Mouse (Mus musculus): Measurements from ENCODE around the gene Aktip. TPM values are rescaled to one million over a fixed set of nuclear protein-coding genes. Genes with fewer than 3 reads are reported as not detected.

The Aktip gene
- 118 and 125 TPM in 2 replicates for polyA plus RNA-seq (2015; fragmentation: Nextera tagmentation; extraction: Ambion mirVana)

DNA sequence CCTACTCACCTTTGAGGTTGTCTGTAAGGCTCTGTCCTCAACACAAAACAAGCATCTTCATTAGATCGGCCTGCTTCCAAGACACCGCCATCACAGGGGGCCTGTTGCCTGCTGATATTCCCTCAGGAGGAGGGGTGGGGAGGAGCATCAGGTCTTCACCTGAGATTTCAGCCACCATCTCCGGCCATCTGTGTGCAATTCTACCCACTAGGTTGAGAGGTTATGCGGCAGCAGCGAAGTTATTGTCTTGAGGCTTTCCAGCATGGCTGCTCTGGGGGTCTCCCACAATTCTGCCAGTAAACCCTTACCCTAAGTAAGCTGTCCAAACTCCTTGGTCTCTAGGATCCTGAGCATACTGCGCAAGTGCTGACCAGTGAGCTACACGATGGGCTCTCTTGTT, at the start of gene Aktip:
TSS of gene Aktip (minus strand) at position 101 of the 400 bp plus-strand sequence.
- no peak for ATAC-seq (ENCODE audit: low FRiP score)
- no peaks in the 10 kb centered on the region for H3K4me1 ChIP-seq (replicated peaks)
- H3K27ac ChIP-seq, result no peak within 1 kb of the TSS
- WGBS, result 94% methylated on average over 7 of the region's 7 CpGs
- H3K27me3 ChIP-seq, result 0 out of 2 replicates have a peak, but pooled peaks cover 9% of the 10 kb centered on the region
- H3K9me3 ChIP-seq, result no peaks in the 10 kb centered on the region
- H3K36me3 ChIP-seq, result no peaks in the 10 kb centered on the region
- no peak within 1 kb of the TSS for H3K4me2 ChIP-seq
- no peak within 1 kb of the TSS for H3K4me3 ChIP-seq
- H3K9ac ChIP-seq, result no peak within 1 kb of the TSS

DNA sequence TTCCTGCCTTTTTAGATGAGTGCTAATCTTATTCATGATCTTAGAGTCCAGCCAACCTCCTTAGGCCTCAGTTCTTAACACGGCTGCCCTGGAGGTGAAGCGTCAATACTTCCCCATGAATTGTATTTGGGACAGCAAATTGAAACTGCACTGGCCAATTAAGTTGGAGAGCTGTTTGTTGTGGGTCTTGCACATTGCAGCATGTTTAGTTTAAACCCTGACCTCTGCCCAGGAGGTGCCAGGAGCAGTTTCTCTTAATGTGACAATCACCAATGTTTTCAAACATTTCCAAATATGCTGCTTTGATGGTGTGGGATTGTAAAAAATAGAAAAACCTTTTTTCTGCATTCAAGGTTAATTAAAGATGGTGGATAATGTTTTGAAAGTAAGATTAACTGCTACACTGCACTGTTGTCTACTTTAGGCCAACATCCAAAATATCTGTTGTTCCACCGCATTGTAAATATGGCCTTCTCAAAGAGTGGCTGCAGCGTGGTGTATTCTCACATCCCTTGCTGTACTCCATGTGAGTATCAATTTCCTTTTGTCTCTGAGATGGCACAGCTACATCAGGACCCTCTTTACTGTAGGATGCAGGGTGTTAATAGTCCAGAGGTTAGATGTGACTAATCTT, 46.2 kb upstream of the Aktip start:
- Histone ChIP-seq H3K9ac (no peak overlapping the region), H3K4me3 (no peak overlapping the region), H3K4me1 (replicated peaks) (no peaks in the 10 kb centered on the region), H3K36me3 (peaks cover 9% of the 10 kb centered on the region), H3K27me3 (no peaks in the 10 kb centered on the region), H3K4me2 (no peak overlapping the region), H3K9me3 (no peaks in the 10 kb centered on the region), H3K27ac (no peak overlapping the region)
- ATAC-seq (ENCODE audit: low FRiP score), result no peak
- WGBS, result 76% methylated on average over 4 of the region's 4 CpGs

DNA sequence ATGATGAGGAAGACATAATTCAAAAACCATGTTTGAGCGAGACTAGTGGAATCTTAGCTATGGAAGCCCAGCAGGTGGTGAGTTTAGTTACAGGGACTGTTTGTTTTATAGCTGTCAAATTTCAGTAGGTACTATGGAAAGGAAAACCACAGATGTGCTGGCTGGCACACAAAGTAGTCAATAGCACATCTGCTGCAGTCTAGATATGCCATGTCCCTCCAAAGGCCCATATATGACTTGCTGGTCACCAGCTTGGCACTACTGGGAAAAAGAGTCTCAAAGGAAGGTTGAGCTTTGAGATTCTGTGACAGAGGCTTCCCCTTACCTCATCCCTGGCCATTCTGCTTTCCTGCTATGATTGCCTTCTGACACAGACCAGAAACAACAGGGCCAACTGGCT, 42.9 kb upstream of the Aktip start:
- H3K4me2 ChIP-seq, result no peak overlapping the region
- no peak for ATAC-seq (ENCODE audit: low FRiP score)
- 74% methylated on average over 1 of the region's 1 CpGs for WGBS

GRCm38 (mm10) chr8:91241873-91242519, 42.2 kb upstream of the Aktip start:
- H3K4me2 ChIP-seq, result no peak overlapping the region
- WGBS, result 81% methylated on average over 8 of the region's 8 CpGs
- no peak overlapping the region for H3K27ac ChIP-seq
- no peak for ATAC-seq (ENCODE audit: low FRiP score)
- H3K36me3 ChIP-seq, result peaks cover 7% of the 10 kb centered on the region; the same call in 1 of the 2 replicates
- H3K9ac ChIP-seq, result no peak overlapping the region
- H3K9me3 ChIP-seq, result no peaks in the 10 kb centered on the region
- H3K27me3 ChIP-seq, result no peaks in the 10 kb centered on the region
- no peaks in the 10 kb centered on the region for H3K4me1 ChIP-seq (replicated peaks)
- no peak overlapping the region for H3K4me3 ChIP-seq

More for the DNA sequence above, 42.9 kb upstream of the Aktip start:
- Histone ChIP-seq H3K9ac (no peak overlapping the region), H3K9me3 (no peaks in the 10 kb centered on the region), H3K4me3 (no peak overlapping the region), H3K36me3 (peaks cover 7% of the 10 kb centered on the region; the same call in 1 of the 2 replicates), H3K4me1 (replicated peaks) (no peaks in the 10 kb centered on the region), H3K27me3 (no peaks in the 10 kb centered on the region), H3K27ac (no peak overlapping the region)

GRCm38 (mm10) chr8:91241371-91241770, 41.6 kb upstream of the Aktip start:
- Histone ChIP-seq H3K27ac (no peak overlapping the region), H3K27me3 (no peaks in the 10 kb centered on the region), H3K9me3 (no peaks in the 10 kb centered on the region), H3K36me3 (peaks cover 5% of the 10 kb centered on the region; the same call in 1 of the 2 replicates), H3K9ac (no peak overlapping the region), H3K4me3 (no peak overlapping the region), H3K4me2 (no peak overlapping the region), H3K4me1 (replicated peaks) (no peaks in the 10 kb centered on the region)
- no peak for ATAC-seq (ENCODE audit: low FRiP score)
- WGBS, result 71% methylated on average over 5 of the region's 5 CpGs

DNA sequence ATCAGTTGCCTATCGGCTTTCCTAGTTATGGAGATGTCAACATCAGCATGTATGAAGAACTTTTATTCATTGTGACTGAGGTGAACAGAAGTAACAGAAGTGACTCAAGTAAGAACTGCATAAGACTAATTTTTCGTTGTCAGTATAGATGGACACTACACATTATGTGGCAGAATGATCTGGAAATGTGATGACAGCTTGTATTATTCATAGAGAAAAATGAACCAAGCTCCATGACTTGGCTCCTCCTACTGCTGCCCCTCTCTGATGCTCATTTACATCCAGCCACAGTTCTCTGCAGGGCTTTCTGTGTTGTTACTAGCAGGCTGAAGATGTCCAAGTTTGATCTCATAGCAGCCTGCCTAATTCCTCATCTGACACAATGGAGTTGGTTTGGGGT, 37.4 kb upstream of the Aktip start:
- WGBS, result 69% methylated on average over 2 of the region's 2 CpGs
- H3K27me3 ChIP-seq, result no peaks in the 10 kb centered on the region
- H3K9ac ChIP-seq, result no peak overlapping the region
- no peak overlapping the region for H3K27ac ChIP-seq
- H3K36me3 ChIP-seq, result peaks cover 5% of the 10 kb centered on the region; the same call in 1 of the 2 replicates
- no peak for ATAC-seq (ENCODE audit: low FRiP score)
- no peak overlapping the region for H3K4me3 ChIP-seq
- H3K4me1 ChIP-seq (replicated peaks), result peaks cover 3% of the 10 kb centered on the region; the same call in 1 of the 2 replicates
- no peaks in the 10 kb centered on the region for H3K9me3 ChIP-seq
- no peak overlapping the region for H3K4me2 ChIP-seq

GRCm38 (mm10) chr8:91234097-91234496, 34.3 kb upstream of the Aktip start:
- Histone ChIP-seq H3K9me3 (no peaks in the 10 kb centered on the region), H3K36me3 (0 out of 2 replicates have a peak, but pooled peaks cover 7% of the 10 kb centered on the region), H3K4me3 (no peak overlapping the region), H3K27me3 (no peaks in the 10 kb centered on the region), H3K9ac (no peak overlapping the region), H3K4me1 (replicated peaks) (peaks cover 3% of the 10 kb centered on the region; the same call in 1 of the 2 replicates), H3K4me2 (no peak overlapping the region), H3K27ac (no peak overlapping the region)
- ATAC-seq (ENCODE audit: low FRiP score), result no peak
- WGBS, result 30% methylated on average over 2 of the region's 2 CpGs

DNA sequence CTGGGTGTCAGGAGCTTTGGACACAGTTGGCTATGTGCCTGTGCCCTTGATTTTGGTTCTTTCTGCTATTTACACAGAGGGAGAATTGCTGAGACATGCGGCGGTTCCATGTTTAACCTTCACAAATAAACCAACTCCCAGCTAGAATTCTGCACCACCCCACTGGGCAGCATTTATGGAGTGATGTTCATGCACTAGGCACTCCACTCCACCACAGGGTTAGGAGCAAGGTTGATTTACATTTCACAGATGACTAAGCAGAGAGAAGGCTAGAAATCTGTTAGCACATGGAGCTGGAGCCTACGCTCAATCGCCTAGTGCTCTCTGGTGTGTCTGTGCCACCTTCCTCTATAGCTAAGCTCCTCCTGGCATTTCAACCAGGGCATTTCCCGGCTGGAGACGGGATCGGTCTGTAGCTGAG, 27.7 kb upstream of the Aktip start:
- Histone ChIP-seq H3K36me3 (peaks cover 11% of the 10 kb centered on the region; the same call in 1 of the 2 replicates), H3K4me1 (replicated peaks) (no peaks in the 10 kb centered on the region; the same call in 1 of the 2 replicates), H3K9ac (no peak overlapping the region), H3K27me3 (no peaks in the 10 kb centered on the region), H3K9me3 (no peaks in the 10 kb centered on the region), H3K4me2 (no peak overlapping the region), H3K4me3 (no peak overlapping the region), H3K27ac (no peak overlapping the region)
- no peak for ATAC-seq (ENCODE audit: low FRiP score)
- 93% methylated on average over 7 of the region's 7 CpGs for WGBS

- no peak overlapping the region for H3K9ac ChIP-seq
- H3K4me3 ChIP-seq, result no peak overlapping the region
- peaks cover 11% of the 10 kb centered on the region for H3K36me3 ChIP-seq
- no peaks in the 10 kb centered on the region for H3K9me3 ChIP-seq
- ATAC-seq (ENCODE audit: low FRiP score), result no peak
- no peak overlapping the region for H3K27ac ChIP-seq
- H3K27me3 ChIP-seq, result 0 out of 2 replicates have a peak, but pooled peaks cover 2% of the 10 kb centered on the region
- WGBS, result 94% methylated on average over 7 of the region's 7 CpGs
- H3K4me2 ChIP-seq, result no peak overlapping the region
- H3K4me1 ChIP-seq (replicated peaks), result peaks cover 4% of the 10 kb centered on the region; the same call in 1 of the 2 replicates
Observed at GRCm38 (mm10) chr8:91224227-91224626, 24.5 kb upstream of the Aktip start.

DNA sequence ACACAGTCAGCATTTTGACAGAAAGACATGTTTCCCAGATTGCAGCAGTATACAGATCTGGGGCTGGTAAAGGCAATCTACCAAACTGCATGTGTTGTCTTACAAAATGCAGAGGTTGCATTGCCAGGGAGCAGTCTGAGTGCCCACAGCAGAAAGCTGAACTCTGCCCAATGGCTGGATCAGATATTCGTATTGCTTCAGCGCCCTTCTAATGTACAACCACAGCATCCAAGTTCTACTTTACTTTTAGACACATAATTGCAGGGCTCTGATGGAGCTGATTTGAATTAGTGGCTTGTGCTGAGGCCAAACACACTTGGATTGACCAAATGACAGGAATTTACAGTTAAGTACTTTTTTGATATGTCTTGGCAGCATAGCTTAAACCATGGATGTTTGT, 22.1 kb upstream of the Aktip start:
- Histone ChIP-seq H3K4me3 (no peak overlapping the region), H3K4me1 (replicated peaks) (peaks cover 12% of the 10 kb centered on the region), H3K9ac (no peak overlapping the region), H3K36me3 (peaks cover 11% of the 10 kb centered on the region), H3K27me3 (0 out of 2 replicates have a peak, but pooled peaks cover 2% of the 10 kb centered on the region), H3K9me3 (no peaks in the 10 kb centered on the region), H3K27ac (no peak overlapping the region), H3K4me2 (no peak overlapping the region)
- 93% methylated on average over 2 of the region's 2 CpGs for WGBS
- no peak for ATAC-seq (ENCODE audit: low FRiP score)

DNA sequence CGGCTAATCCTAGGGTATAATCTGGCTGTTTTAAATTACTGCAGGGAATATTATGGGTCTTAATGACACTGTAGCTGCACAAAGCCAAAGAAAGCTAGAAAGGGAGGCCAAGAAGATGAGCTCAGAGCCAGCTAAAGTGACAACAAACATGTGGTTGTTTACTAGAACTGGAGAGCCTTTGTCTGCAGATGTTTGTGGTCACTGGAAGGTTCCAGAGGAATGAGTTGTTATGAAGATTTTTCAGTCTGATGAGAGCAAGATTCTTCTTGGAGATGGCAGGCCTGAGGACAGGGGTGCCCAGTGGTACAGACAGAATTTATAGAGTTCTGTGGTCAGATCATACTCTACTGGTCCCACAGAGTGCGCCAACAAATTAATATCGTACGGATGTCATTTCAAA, 18.5 kb upstream of the Aktip start:
- Histone ChIP-seq H3K4me1 (replicated peaks) (peaks cover 12% of the 10 kb centered on the region), H3K27ac (peak overlapping the region; percentile 40; the same call in 1 of the 2 replicates), H3K36me3 (peaks cover 7% of the 10 kb centered on the region; the same call in 1 of the 2 replicates), H3K4me3 (no peak overlapping the region), H3K9me3 (no peaks in the 10 kb centered on the region), H3K4me2 (no peak overlapping the region), H3K27me3 (0 out of 2 replicates have a peak, but pooled peaks cover 2% of the 10 kb centered on the region), H3K9ac (no peak overlapping the region)
- WGBS, result 72% methylated on average over 4 of the region's 4 CpGs
- ATAC-seq (ENCODE audit: low FRiP score), result no peak

- WGBS, result 93% methylated on average over 5 of the region's 5 CpGs
- Histone ChIP-seq H3K4me2 (no peak overlapping the region), H3K4me1 (replicated peaks) (peaks cover 12% of the 10 kb centered on the region), H3K9ac (no peak overlapping the region), H3K27me3 (0 out of 2 replicates have a peak, but pooled peaks cover 2% of the 10 kb centered on the region), H3K4me3 (no peak overlapping the region), H3K27ac (no peak overlapping the region), H3K36me3 (peaks cover 7% of the 10 kb centered on the region; the same call in 1 of the 2 replicates), H3K9me3 (no peaks in the 10 kb centered on the region)
- no peak for ATAC-seq (ENCODE audit: low FRiP score)
Observed at GRCm38 (mm10) chr8:91217062-91217905, 17.5 kb upstream of the Aktip start.

All from hindbrain, embryonic 13.5 days (tissue).